Mouse (Mus musculus) embryo, embryonic 11.5 days (tissue): ENCODE data around the gene Tmem251.

ENCODE experiments used
- DNase-seq: peaks from one replicate; pipeline ENCODE4 v3.0.0-alpha.2; 2012; ENCODE audit warnings: low read depth, low spot score

Tmem251 gene

GRCm38 (mm10) chr12:102709896-102710295 lies 33.7 kb upstream of the Tmem251 start:
- no peak for DNase-seq

GRCm38 (mm10) chr12:102710851-102711375 lies 32.6 kb upstream of the Tmem251 start:
- no peak for DNase-seq

GRCm38 (mm10) chr12:102713153-102713865 lies 30.3 kb upstream of the Tmem251 start:
- no peak for DNase-seq

- DNase-seq, result no peak
Observed at GRCm38 (mm10) chr12:102714116-102714515, 29.4 kb upstream of the Tmem251 start.

GRCm38 (mm10) chr12:102714654-102715395 lies 28.7 kb upstream of the Tmem251 start:
- no peak for DNase-seq

- peak; percentile 69 for DNase-seq
Observed at GRCm38 (mm10) chr12:102719552-102720315, 23.8 kb upstream of the Tmem251 start.

- no peak for DNase-seq
Observed at GRCm38 (mm10) chr12:102722451-102722850, 21.1 kb upstream of the Tmem251 start.

- no peak for DNase-seq
Observed at GRCm38 (mm10) chr12:102722966-102723365, 20.6 kb upstream of the Tmem251 start.

- no peak for DNase-seq
Observed at GRCm38 (mm10) chr12:102723861-102724260, 19.7 kb upstream of the Tmem251 start.

- DNase-seq, result no peak
Observed at GRCm38 (mm10) chr12:102725146-102725545, 18.4 kb upstream of the Tmem251 start.

- DNase-seq, result no peak
Observed at GRCm38 (mm10) chr12:102725761-102726175, 17.8 kb upstream of the Tmem251 start.

GRCm38 (mm10) chr12:102729855-102730797 lies 13.4 kb upstream of the Tmem251 start:
- peak; percentile 86 for DNase-seq

- peak; percentile 56 for DNase-seq
Observed at GRCm38 (mm10) chr12:102730798-102731619, 12.6 kb upstream of the Tmem251 start.

- DNase-seq, result peak; percentile 48
Observed at GRCm38 (mm10) chr12:102733381-102733780, 10.2 kb upstream of the Tmem251 start.

GRCm38 (mm10) chr12:102739096-102739495 lies 4.5 kb upstream of the Tmem251 start:
- DNase-seq, result no peak

- DNase-seq, result no peak
Observed at GRCm38 (mm10) chr12:102740285-102740684, 3.3 kb upstream of the Tmem251 start.

GRCm38 (mm10) chr12:102742056-102742455 lies 1.5 kb upstream of the Tmem251 start:
- no peak for DNase-seq

- no peak for DNase-seq
Observed at GRCm38 (mm10) chr12:102743036-102743588, 450 bp upstream of the Tmem251 start.

- no peak for DNase-seq
Observed at GRCm38 (mm10) chr12:102744839-102745238, 1.3 kb downstream of the Tmem251 start.

- no peak for DNase-seq
Observed at GRCm38 (mm10) chr12:102748256-102748655, 4.7 kb downstream of the Tmem251 start.
